Comparison of ENCODE assay signal across 8 mouse cellular contexts in the genomic region with DNA sequence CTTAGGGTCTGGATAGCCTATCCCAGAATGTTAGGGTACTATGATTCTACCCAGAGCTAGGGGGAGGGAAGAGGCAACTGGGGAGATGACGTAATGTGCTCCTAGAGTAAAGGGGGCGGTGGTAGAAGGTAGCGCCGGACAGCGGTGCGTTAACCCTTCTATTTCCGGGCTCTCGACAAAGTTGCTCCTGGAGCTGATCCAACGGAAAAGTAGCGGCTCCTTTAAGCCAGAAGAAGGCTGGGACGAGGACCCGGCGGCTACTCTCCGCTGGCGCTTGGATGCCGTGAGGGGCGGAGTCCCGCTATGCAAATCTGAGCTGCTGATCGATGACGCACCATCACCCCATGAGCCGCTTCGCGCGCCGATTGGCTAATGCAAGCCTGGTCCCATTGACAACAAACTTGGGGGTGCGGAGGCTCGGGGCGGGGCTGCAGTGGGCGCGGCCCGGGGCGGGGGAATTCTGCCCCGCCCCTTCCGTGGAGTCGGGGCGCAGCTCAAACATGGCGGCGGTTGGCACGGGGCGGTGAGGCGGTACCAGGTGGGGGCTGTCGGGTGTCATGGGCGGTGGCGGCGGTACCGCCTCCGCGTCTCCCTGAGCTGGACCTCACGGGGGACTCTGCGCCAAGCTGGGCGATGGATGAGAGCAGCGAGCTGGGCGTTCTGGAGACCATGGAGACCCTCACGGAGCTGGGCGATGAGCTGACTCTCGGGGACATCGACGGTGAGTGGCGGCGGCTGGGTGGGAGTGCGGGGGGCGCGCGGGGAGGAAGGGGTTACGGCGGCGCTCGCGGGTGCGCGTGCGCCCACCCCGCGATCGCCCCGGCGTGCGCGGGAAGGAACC. TPM values are rescaled to one million over a fixed set of nuclear protein-coding genes. Genes with fewer than 3 reads are reported as not detected.
A peak's percentile ranks its signal among the peaks of the same experiment; 100 is the strongest.
DNase-seq lines count a peak whose midpoint lies in the region; ATAC-seq and TF ChIP-seq lines count a peak whose summit lies in the region.

A gene (plus strand): TSS at position 412 of the 841 bp plus-strand sequence.

- peak within 1 kb of the TSS; percentile 84 for H3K4me2 ChIP-seq in kidney, embryonic 14.5 days (replicated peaks; ENCODE audit: low read depth, low read length)
- H3K4me2 ChIP-seq in limb, embryonic 15.5 days, result peak within 1 kb of the TSS; percentile 72

- TF ChIP-seq CTCF in bone marrow macrophage, adult 2 months (IDR thresholded peaks at IDR 0.05; ENCODE audit: low read depth, low read length), result no peak
- no peak for TF ChIP-seq CTCF in embryonic fibroblast, embryonic 13.5 days (IDR thresholded peaks at IDR 0.05; ENCODE audit: borderline replicate concordance, insufficient read depth, low read length)

- peak within 1 kb of the TSS; percentile 89 for H3K27ac ChIP-seq in bone marrow macrophage, adult 2 months (ENCODE audit: insufficient read depth, low read depth, low read length)
- H3K27ac ChIP-seq in embryonic fibroblast, embryonic 13.5 days (ENCODE audit: insufficient read depth, low read length), result peak within 1 kb of the TSS; percentile 97
- peak within 1 kb of the TSS; percentile 94 for H3K27ac ChIP-seq in kidney, embryonic 14.5 days (ENCODE audit: low read depth, low read length)
- peak within 1 kb of the TSS; percentile 97 for H3K27ac ChIP-seq in limb, embryonic 15.5 days

- ATAC-seq in kidney, embryonic 14.5 days (ENCODE audit: low FRiP score, low TSS enrichment), result peak; percentile 97
- ATAC-seq in limb, embryonic 15.5 days (ENCODE audit: insufficient number of reproducible peaks, low FRiP score, low TSS enrichment, low read depth), result peak; percentile 95

- under 1% methylated on average over 77 of the region's 79 CpGs for WGBS in kidney, embryonic 14.5 days
- under 1% methylated on average over 66 of the region's 79 CpGs for WGBS in limb, embryonic 15.5 days

- H3K4me3 ChIP-seq in bone marrow macrophage, adult 2 months (ENCODE audit: insufficient read depth, low read length), result peak within 1 kb of the TSS; percentile 95
- peak within 1 kb of the TSS; percentile 93 for H3K4me3 ChIP-seq in embryonic fibroblast, embryonic 13.5 days (ENCODE audit: insufficient read depth, low read length)
- H3K4me3 ChIP-seq in kidney, embryonic 14.5 days (ENCODE audit: low read length), result peak within 1 kb of the TSS; percentile 87
- H3K4me3 ChIP-seq in limb, embryonic 15.5 days, result peak within 1 kb of the TSS; percentile 79

- H3K27me3 ChIP-seq in kidney, embryonic 14.5 days (ENCODE audit: control insufficient read depth, insufficient read depth, low read length), result no peaks in the 10 kb centered on the region
- no peaks in the 10 kb centered on the region for H3K27me3 ChIP-seq in limb, embryonic 15.5 days

- peak within 1 kb of the TSS; percentile 90 for H3K9ac ChIP-seq in kidney, embryonic 14.5 days (ENCODE audit: low read depth, low read length)
- H3K9ac ChIP-seq in limb, embryonic 15.5 days, result peak within 1 kb of the TSS; percentile 78

- TF ChIP-seq POLR2A in bone marrow macrophage, adult 2 months (IDR thresholded peaks at IDR 0.05; ENCODE audit: borderline replicate concordance, low read depth, low read length), result peak; percentile 25; the same call in 1 of the 2 replicates
- peak; percentile 86 for TF ChIP-seq POLR2A in embryonic fibroblast, embryonic 13.5 days (IDR thresholded peaks at IDR 0.05; ENCODE audit: low read depth, low read length)

- H3K9me3 ChIP-seq in kidney, embryonic 14.5 days (ENCODE audit: control insufficient read depth, low read length), result no peaks in the 10 kb centered on the region
- no peaks in the 10 kb centered on the region for H3K9me3 ChIP-seq in limb, embryonic 15.5 days

- peaks cover 30% of the 10 kb centered on the region for H3K4me1 ChIP-seq in bone marrow macrophage, adult 2 months (ENCODE audit: control insufficient read depth, insufficient read depth, low read length)
- H3K4me1 ChIP-seq in embryonic fibroblast, embryonic 13.5 days (ENCODE audit: control insufficient read depth, insufficient read depth, low read length), result peaks cover 3% of the 10 kb centered on the region
- H3K4me1 ChIP-seq in kidney, embryonic 14.5 days (ENCODE audit: control insufficient read depth, insufficient read depth, low read length), result peaks cover 24% of the 10 kb centered on the region
- peaks cover 34% of the 10 kb centered on the region for H3K4me1 ChIP-seq in limb, embryonic 15.5 days

- peak; percentile 100 for DNase-seq in A20 (ENCODE audit: low read depth, low spot score)
- peak; percentile 99 for DNase-seq in heart, adult 9 months (ENCODE audit: low spot score in 2 of 2)
- peak; percentile 96 for DNase-seq in monocyte, adult 2 months (ENCODE audit: low read depth in 1 of 2, low spot score in 2 of 2)
- DNase-seq in spleen, postnatal 36 days (ENCODE audit: low spot score in 2 of 2), result peak; percentile 98

- H3K36me3 ChIP-seq in kidney, embryonic 14.5 days (ENCODE audit: control insufficient read depth, insufficient read depth, low read length), result peaks cover 5% of the 10 kb centered on the region
- no peaks in the 10 kb centered on the region; the same call in 1 of the 2 replicates for H3K36me3 ChIP-seq in limb, embryonic 15.5 days

RNA-seq across cellular contexts. Expression of the gene that starts here (rescaled TPM):
- 53.3 and 63.9 TPM in 2 replicates for polyA plus RNA-seq in bone marrow macrophage, adult 2 months (2012; ENCODE audit: insufficient read depth, insufficient read length, missing spikeins)
- 86.4 and 87.3 TPM in 2 replicates for polyA plus RNA-seq in embryonic fibroblast, embryonic 13.5 days (2011; ENCODE audit: insufficient read length, low read depth, missing spikeins)
- 76.9 and 114 TPM in 2 replicates for polyA plus RNA-seq in kidney, embryonic 14.5 days (2014; fragmentation: Nextera tagmentation; extraction: Ambion mirVana)
- polyA plus RNA-seq in limb, embryonic 15.5 days (2015; fragmentation: Nextera tagmentation; extraction: Ambion mirVana), result 155 and 165 TPM in 2 replicates

Comparison
In these comparisons a context has a peak if more than half of its experiments do, and no peak if none do; other contexts are left out.
1. Peak in every context shown above with its lines: DNase-seq, ATAC-seq, H3K4me3 ChIP-seq and H3K27ac ChIP-seq.